Mouse (Mus musculus) hindbrain, embryonic 14.5 days (tissue): ENCODE data around the gene Mapk8ip1. TPM values are rescaled to one million over a fixed set of nuclear protein-coding genes. Genes with fewer than 3 reads are reported as not detected.
A peak's percentile ranks its signal among the peaks of the same experiment; 100 is the strongest.

Experiments
- ATAC-seq: fragments of 200-750 bp; cut with Nextera tagmentation; 2 replicates; pipeline ENCODE4 v1.8.0; 2017; ENCODE audit warnings: moderate number of reproducible peaks, mild to moderate bottlenecking, moderate TSS enrichment, moderate library complexity; ENCODE audit not compliant: low FRiP score
- DNase-seq: peaks from one replicate; pipeline ENCODE4 v3.0.0-alpha.2; 2015; ENCODE audit warnings: low spot score
- H3K27ac ChIP-seq: fragments of 300-500 bp; sonication (generic); 2 replicates; pipeline ENCODE4 v1.5.1; 2014; ENCODE audit warnings: mild to moderate bottlenecking, moderate library complexity
- H3K27me3 ChIP-seq: fragments of 300-500 bp; sonication (generic); 2 replicates; pipeline ENCODE4 v1.6.1; 2014; ENCODE audit warnings: mild to moderate bottlenecking, low read length, mixed read lengths; ENCODE audit not compliant: control insufficient read depth, insufficient read depth
- H3K36me3 ChIP-seq: fragments of 300-500 bp; sonication (generic); replicated peaks from 2 replicates; pipeline ENCODE4 v1.6.1; 2014; ENCODE audit not compliant: control insufficient read depth, insufficient read depth
- H3K4me1 ChIP-seq: fragments of 300-500 bp; sonication (generic); replicated peaks from 2 replicates; pipeline ENCODE4 v1.6.1; 2014; ENCODE audit warnings: antibody characterized with exemption, low read length, mixed read lengths; ENCODE audit not compliant: control insufficient read depth, insufficient read depth
- H3K4me2 ChIP-seq: fragments of 300-500 bp; sonication (generic); replicated peaks from 2 replicates; pipeline ENCODE4 v1.6.1; 2014; ENCODE audit warnings: mild to moderate bottlenecking, moderate library complexity
- H3K4me3 ChIP-seq: fragments of 300-500 bp; sonication (generic); replicated peaks from 2 replicates; pipeline ENCODE4 v1.5.1; 2014; ENCODE audit warnings: mild to moderate bottlenecking, low read length
- H3K9ac ChIP-seq: fragments of 300-500 bp; sonication (generic); 2 replicates; pipeline ENCODE4 v1.6.1; 2014
- H3K9me3 ChIP-seq: fragments of 300-500 bp; sonication (generic); 2 replicates; pipeline ENCODE4 v1.6.1; 2016; ENCODE audit warnings: low read length; ENCODE audit not compliant: control insufficient read depth
- WGBS: fragments of 180-500 bp; shearing (Covaris S2); extraction: QIAGEN DNeasy Blood & Tissue Kit; methylation state at CpG from one replicate; pipeline ENCODE4 v1.1.7; 2014; 5-methylcytosine and 5-hydroxymethylcytosine counted together
- polyA plus RNA-seq: library from polyadenylated mRNA; unstranded; fragments of >200 nt; fragmentation: Nextera tagmentation; extraction: Ambion mirVana; gene quantifications from 2 replicates; pipeline ENCODE4 v1.2.1, GENCODE M21; 2014

Gene Mapk8ip1
- polyA plus RNA-seq, 1 experiment from 2014 or later = 68.8 TPM

GRCm38 (mm10) chr2:92397436-92397835, 3.6 kb downstream of the Mapk8ip1 start:
- no peak overlapping the region for H3K4me3 ChIP-seq
- no peak overlapping the region for H3K4me2 ChIP-seq
- DNase-seq (no peak), ATAC-seq (no peak)
- WGBS = 80% methylated on average over 1 of the region's 1 CpGs
- no peak overlapping the region for H3K27ac ChIP-seq
- no peaks in the 10 kb centered on the region for H3K9me3 ChIP-seq
- no peaks in the 10 kb centered on the region for H3K36me3 ChIP-seq
- H3K27me3 ChIP-seq = no peaks in the 10 kb centered on the region
- H3K4me1 ChIP-seq = peaks cover 34% of the 10 kb centered on the region
- no peak overlapping the region for H3K9ac ChIP-seq

GRCm38 (mm10) chr2:92395535-92395934, 5.5 kb downstream of the Mapk8ip1 start:
- Histone ChIP-seq H3K9me3 (no peaks in the 10 kb centered on the region), H3K4me1 (peaks cover 48% of the 10 kb centered on the region), H3K9ac (no peak overlapping the region), H3K27me3 (no peaks in the 10 kb centered on the region), H3K4me3 (no peak overlapping the region), H3K27ac (no peak overlapping the region), H3K4me2 (no peak overlapping the region), H3K36me3 (no peaks in the 10 kb centered on the region)
- DNase-seq (no peak), ATAC-seq (no peak)
- WGBS = 87% methylated on average over 3 of the region's 3 CpGs

GRCm38 (mm10) chr2:92392318-92393264, 8.5 kb downstream of the Mapk8ip1 start:
- ATAC-seq (no peak), DNase-seq (peak; percentile 47)
- Histone ChIP-seq H3K27me3 (no peaks in the 10 kb centered on the region), H3K4me3 (peak overlapping the region; percentile 27), H3K9ac (peak overlapping the region; percentile 55), H3K4me2 (peak overlapping the region; percentile 59), H3K27ac (peak overlapping the region; percentile 88), H3K9me3 (no peaks in the 10 kb centered on the region), H3K4me1 (peaks cover 53% of the 10 kb centered on the region), H3K36me3 (no peaks in the 10 kb centered on the region)
- WGBS = 4% methylated on average over 24 of the region's 26 CpGs

- peaks cover 7% of the 10 kb centered on the region for H3K36me3 ChIP-seq
- peak overlapping the region; percentile 27 for H3K4me3 ChIP-seq
- peak overlapping the region; percentile 59 for H3K4me2 ChIP-seq
- peak overlapping the region; percentile 88 for H3K27ac ChIP-seq
- no peaks in the 10 kb centered on the region for H3K9me3 ChIP-seq
- no peak for ATAC-seq
- no peaks in the 10 kb centered on the region for H3K27me3 ChIP-seq
- 16% methylated on average over 11 of the region's 11 CpGs for WGBS
- H3K9ac ChIP-seq = peak overlapping the region; percentile 55
- H3K4me1 ChIP-seq = peaks cover 53% of the 10 kb centered on the region
- no peak for DNase-seq
Measured at GRCm38 (mm10) chr2:92391703-92392317, 9.3 kb downstream of the Mapk8ip1 start.

- Histone ChIP-seq H3K9ac (no peak overlapping the region), H3K4me1 (peaks cover 53% of the 10 kb centered on the region), H3K4me3 (no peak overlapping the region), H3K36me3 (peaks cover 14% of the 10 kb centered on the region), H3K27ac (peak overlapping the region; percentile 88), H3K27me3 (no peaks in the 10 kb centered on the region), H3K4me2 (peak overlapping the region; percentile 59), H3K9me3 (no peaks in the 10 kb centered on the region)
- 87% methylated on average over 8 of the region's 8 CpGs for WGBS
- ATAC-seq (no peak), DNase-seq (no peak)
Measured at GRCm38 (mm10) chr2:92391116-92391515, 9.9 kb downstream of the Mapk8ip1 start.

GRCm38 (mm10) chr2:92390206-92390930, 10.7 kb downstream of the Mapk8ip1 start:
- DNase-seq (no peak), ATAC-seq (no peak)
- Histone ChIP-seq H3K36me3 (peaks cover 21% of the 10 kb centered on the region), H3K9me3 (no peaks in the 10 kb centered on the region), H3K4me1 (peaks cover 53% of the 10 kb centered on the region), H3K4me2 (peak overlapping the region; percentile 72), H3K27ac (peak overlapping the region; percentile 81), H3K9ac (peak overlapping the region; percentile 13; the same call in 1 of the 2 replicates), H3K4me3 (no peak overlapping the region), H3K27me3 (no peaks in the 10 kb centered on the region)
- 74% methylated on average over 6 of the region's 6 CpGs for WGBS

GRCm38 (mm10) chr2:92389645-92390044, 11.4 kb downstream of the Mapk8ip1 start:
- Histone ChIP-seq H3K27me3 (no peaks in the 10 kb centered on the region), H3K9ac (peak overlapping the region; percentile 74), H3K4me3 (peak overlapping the region; percentile 66), H3K4me1 (peaks cover 53% of the 10 kb centered on the region), H3K4me2 (peak overlapping the region; percentile 72), H3K36me3 (peaks cover 29% of the 10 kb centered on the region), H3K27ac (peak overlapping the region; percentile 81), H3K9me3 (no peaks in the 10 kb centered on the region)
- WGBS = 2% methylated on average over 10 of the region's 10 CpGs
- ATAC-seq (no peak), DNase-seq (no peak)

GRCm38 (mm10) chr2:92388891-92389641, 12.0 kb downstream of the Mapk8ip1 start:
- WGBS = under 1% methylated on average over 55 of the region's 62 CpGs
- DNase-seq = peak; percentile 91

More at GRCm38 (mm10) chr2:92388891-92389641, 12.0 kb downstream of the Mapk8ip1 start:
- Histone ChIP-seq H3K4me2 (peak overlapping the region; percentile 72), H3K27ac (peak overlapping the region; percentile 81), H3K27me3 (no peaks in the 10 kb centered on the region), H3K9ac (peak overlapping the region; percentile 74), H3K36me3 (peaks cover 34% of the 10 kb centered on the region), H3K4me3 (peak overlapping the region; percentile 66), H3K9me3 (no peaks in the 10 kb centered on the region), H3K4me1 (peaks cover 53% of the 10 kb centered on the region)
- peak; percentile 92 for ATAC-seq
